Mouse (Mus musculus): ENCODE data around the gene Poc5. TPM values are rescaled to one million over a fixed set of nuclear protein-coding genes. Genes with fewer than 3 reads are reported as not detected.

Gene Poc5
- total and polyA plus RNA-seq, 3 experiments = 17.1 to 25.4 TPM; not detected in 1

DNA sequence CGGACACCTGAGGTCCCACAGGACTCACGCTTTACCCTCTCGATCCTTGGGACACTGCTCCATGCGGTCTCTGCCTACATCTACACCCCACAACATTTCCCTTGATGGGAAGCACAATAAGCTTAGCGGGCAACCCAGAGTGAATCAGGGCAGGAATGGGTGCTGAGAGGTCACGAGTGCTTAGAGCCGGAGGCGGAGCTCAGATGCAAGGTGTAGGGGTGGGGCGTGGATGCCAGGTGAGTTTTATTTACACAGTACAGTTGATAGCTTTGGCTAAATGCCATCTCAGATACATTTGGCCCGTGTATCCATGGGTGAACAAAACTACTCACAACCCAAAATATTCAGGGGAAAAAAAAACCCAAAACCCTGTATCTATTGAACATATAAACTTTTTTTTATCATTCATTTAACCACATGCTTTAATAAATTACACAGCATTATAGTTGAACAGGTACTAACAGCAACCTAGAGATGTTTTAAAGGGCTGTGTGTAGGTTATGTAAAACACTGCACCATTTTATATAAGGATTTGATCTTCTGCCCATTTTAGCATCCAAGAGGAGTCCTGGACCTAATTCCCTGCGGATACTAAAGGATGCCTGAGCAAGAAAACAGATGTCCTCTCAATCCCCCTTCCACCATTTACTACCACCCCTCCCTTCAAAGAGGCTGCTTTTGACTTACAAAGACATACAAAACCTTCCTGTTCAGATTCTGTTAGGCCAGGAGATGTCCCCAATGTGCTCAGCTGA, 63.5 kb downstream of the Poc5 start:
- Histone ChIP-seq H3K4me1 (ENCODE audit: control insufficient read depth in 1 of 2, insufficient read depth in 2 of 2, low read length in 2 of 2) (peaks cover 0 to 5% of the 10 kb centered on the region in 2 experiments; a peak in 2 of 4 replicates), H3K36me3 (ENCODE audit: control insufficient read depth in 1 of 2, insufficient read depth in 2 of 2, low read length in 2 of 2) (no peaks in the 10 kb centered on the region), H3K27me3 (ENCODE audit: control insufficient read depth in 1 of 2, insufficient read depth in 2 of 2, low read length in 2 of 2) (no peaks in the 10 kb centered on the region), H3K27ac (ENCODE audit: control insufficient read depth, low read depth, low read length) (no peak overlapping the region), H3K9ac (ENCODE audit: control insufficient read depth, low read depth, low read length, poor library complexity, severe bottlenecking) (no peak overlapping the region), H3K4me3 (ENCODE audit: control insufficient read depth in 1 of 2, insufficient read depth in 1 of 2, low read depth in 2 of 2, low read length in 2 of 2) (no peak overlapping the region), H3K9me3 (replicated peaks; ENCODE audit: insufficient read depth, low read length) (no peaks in the 10 kb centered on the region), H3K79me2 (ENCODE audit: control insufficient read depth, insufficient read depth, low read length, poor library complexity) (no peaks in the 10 kb centered on the region)
- no peak for DNase-seq (ENCODE audit: low read depth, low spot score)
- no peak for TF ChIP-seq CHD1 (IDR thresholded peaks at IDR 0.05; ENCODE audit: low read depth, low read length)
- TF ChIP-seq SIN3A (IDR thresholded peaks at IDR 0.05; ENCODE audit: low read length) = no peak
- TF ChIP-seq ZNF384 (IDR thresholded peaks at IDR 0.05; ENCODE audit: low read depth, low read length) = no peak
- TF ChIP-seq ZKSCAN1 (IDR thresholded peaks at IDR 0.05; ENCODE audit: low read depth, low read length) = no peak
- TF ChIP-seq UBTF (IDR thresholded peaks at IDR 0.05; ENCODE audit: borderline replicate concordance, insufficient read depth, low read depth, low read length) = no peak
- TF ChIP-seq SMC3 (IDR thresholded peaks at IDR 0.05; ENCODE audit: low read depth, low read length) = no peak
- no peak for TF ChIP-seq GABPA (IDR thresholded peaks at IDR 0.05; ENCODE audit: low read depth, low read length)
- TF ChIP-seq KAT2A (conservative IDR thresholded peaks at IDR 0.05; ENCODE audit: low read depth, low read length) = no peak
- no peak for TF ChIP-seq ZC3H11A (IDR thresholded peaks at IDR 0.05; ENCODE audit: low read depth, low read length)
- no peak for TF ChIP-seq USF2 (IDR thresholded peaks at IDR 0.05; ENCODE audit: borderline replicate concordance in 1 of 2, insufficient read depth in 1 of 2, low read depth in 1 of 2, low read length in 2 of 2)
- TF ChIP-seq MEF2A (IDR thresholded peaks at IDR 0.05; ENCODE audit: extremely low read depth, insufficient replicate concordance, low read depth, low read length, poor library complexity, severe bottlenecking) = no peak

DNA sequence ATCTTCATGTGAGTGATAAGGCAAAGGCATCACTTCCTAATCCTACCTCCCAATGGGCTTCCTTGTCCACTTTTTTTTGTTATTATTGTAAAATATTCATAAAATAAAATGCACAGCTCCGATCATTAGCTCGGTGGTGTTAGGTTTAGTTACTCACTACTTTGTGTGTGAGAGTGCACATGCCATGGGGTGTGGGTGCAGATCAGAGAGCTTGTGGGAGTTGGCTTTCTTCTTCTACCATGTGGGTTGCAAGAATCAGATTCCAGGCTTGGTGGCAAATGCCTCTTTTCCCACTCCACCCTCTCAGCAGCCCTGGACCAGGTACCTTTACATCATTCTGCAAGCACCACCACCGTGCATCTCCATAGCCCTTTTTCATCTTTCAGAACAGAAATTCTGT, 64.5 kb downstream of the Poc5 start:
- Histone ChIP-seq H3K79me2 (ENCODE audit: control insufficient read depth, insufficient read depth, low read length, poor library complexity) (no peaks in the 10 kb centered on the region), H3K9ac (ENCODE audit: control insufficient read depth, low read depth, low read length, poor library complexity, severe bottlenecking) (no peak overlapping the region), H3K9me3 (replicated peaks; ENCODE audit: insufficient read depth, low read length) (no peaks in the 10 kb centered on the region), H3K36me3 (ENCODE audit: control insufficient read depth in 1 of 2, insufficient read depth in 2 of 2, low read length in 2 of 2) (peaks cover 0 to 2% of the 10 kb centered on the region in 2 experiments; a peak in 2 of 4 replicates), H3K27ac (ENCODE audit: control insufficient read depth, low read depth, low read length) (no peak overlapping the region), H3K4me3 (ENCODE audit: control insufficient read depth in 1 of 2, insufficient read depth in 1 of 2, low read depth in 2 of 2, low read length in 2 of 2) (no peak overlapping the region), H3K27me3 (ENCODE audit: control insufficient read depth in 1 of 2, insufficient read depth in 2 of 2, low read length in 2 of 2) (no peaks in the 10 kb centered on the region), H3K4me1 (ENCODE audit: control insufficient read depth in 1 of 2, insufficient read depth in 2 of 2, low read length in 2 of 2) (peaks cover 4 to 9% of the 10 kb centered on the region in 2 experiments; a peak in 3 of 4 replicates)
- TF ChIP-seq GABPA (IDR thresholded peaks at IDR 0.05; ENCODE audit: low read depth, low read length) (no peak), CHD1 (IDR thresholded peaks at IDR 0.05; ENCODE audit: low read depth, low read length) (no peak), ZMIZ1 (IDR thresholded peaks at IDR 0.05; ENCODE audit: low read depth, low read length) (no peak), SMC3 (IDR thresholded peaks at IDR 0.05; ENCODE audit: low read depth, low read length) (no peak), TAL1 (IDR thresholded peaks at IDR 0.05; ENCODE audit: low read length) (no peak), ETS1 (IDR thresholded peaks at IDR 0.05; ENCODE audit: low read depth, low read length) (no peak), POLR2AphosphoS2 (IDR thresholded peaks at IDR 0.05; ENCODE audit: low read length) (no peak), MAZ (IDR thresholded peaks at IDR 0.05; ENCODE audit: low read depth, low read length) (no peak)
- DNase-seq (ENCODE audit: low read depth, low spot score) = no peak
